8 mouse cellular contexts compared by ENCODE assay signal in genomic region chr4:109241934-109242333, GRCm38 (mm10). TPM values are rescaled to one million over a fixed set of nuclear protein-coding genes. Genes with fewer than 3 reads are reported as not detected.
DNase-seq lines count a peak whose midpoint lies in the region; ATAC-seq and TF ChIP-seq lines count a peak whose summit lies in the region.

No protein-coding gene starts in this region.

- H3K4me1 ChIP-seq in forebrain, embryonic 16.5 days (replicated peaks; ENCODE audit: control insufficient read depth, insufficient read depth, low read length) = no peaks in the 10 kb centered on the region
- no peaks in the 10 kb centered on the region for H3K4me1 ChIP-seq in forebrain, postnatal 0 days (ENCODE audit: insufficient read depth)
- H3K4me1 ChIP-seq in embryonic facial prominence, embryonic 14.5 days (ENCODE audit: control insufficient read depth, insufficient read depth, low read length) = peaks cover 7% of the 10 kb centered on the region; the same call in 1 of the 2 replicates
- peaks cover 14% of the 10 kb centered on the region for H3K4me1 ChIP-seq in limb, embryonic 10.5 days
- no peaks in the 10 kb centered on the region for H3K4me1 ChIP-seq in intestine, embryonic 15.5 days (replicated peaks)

- no peak overlapping the region for H3K4me3 ChIP-seq in forebrain, embryonic 16.5 days (replicated peaks; ENCODE audit: low read length)
- H3K4me3 ChIP-seq in forebrain, postnatal 0 days (ENCODE audit: low read depth, low read length) = no peak overlapping the region
- H3K4me3 ChIP-seq in embryonic facial prominence, embryonic 14.5 days (ENCODE audit: low read depth, low read length) = no peak overlapping the region
- no peak overlapping the region for H3K4me3 ChIP-seq in limb, embryonic 10.5 days
- H3K4me3 ChIP-seq in intestine, embryonic 15.5 days (replicated peaks) = no peak overlapping the region

- no peak overlapping the region for H3K27ac ChIP-seq in forebrain, embryonic 16.5 days (ENCODE audit: low read length)
- no peak overlapping the region for H3K27ac ChIP-seq in forebrain, postnatal 0 days (ENCODE audit: low read depth, low read length)
- H3K27ac ChIP-seq in embryonic facial prominence, embryonic 14.5 days (replicated peaks; ENCODE audit: low read depth, low read length) = peak overlapping the region; percentile 16
- peak overlapping the region; percentile 63; the same call in 1 of the 2 replicates for H3K27ac ChIP-seq in limb, embryonic 10.5 days
- no peak overlapping the region for H3K27ac ChIP-seq in intestine, embryonic 15.5 days

- no peak overlapping the region for H3K9ac ChIP-seq in forebrain, embryonic 16.5 days (replicated peaks; ENCODE audit: low read depth, low read length)
- no peak overlapping the region for H3K9ac ChIP-seq in forebrain, postnatal 0 days
- H3K9ac ChIP-seq in embryonic facial prominence, embryonic 14.5 days (ENCODE audit: low read depth, low read length) = no peak overlapping the region
- H3K9ac ChIP-seq in intestine, embryonic 15.5 days = no peak overlapping the region

- WGBS in forebrain, embryonic 16.5 days = 44% methylated on average over 4 of the region's 4 CpGs
- 40% methylated on average over 4 of the region's 4 CpGs for WGBS in forebrain, postnatal 0 days
- 35% methylated on average over 4 of the region's 4 CpGs for WGBS in embryonic facial prominence, embryonic 14.5 days
- WGBS in limb, embryonic 10.5 days = 64% methylated on average over 4 of the region's 4 CpGs
- 43% methylated on average over 4 of the region's 4 CpGs for WGBS in intestine, embryonic 15.5 days

- DNase-seq in forebrain, postnatal 0 days = no peak
- DNase-seq in 416B (ENCODE audit: low read depth) = peak; percentile 44
- DNase-seq in embryonic facial prominence, embryonic 14.5 days (ENCODE audit: low spot score) = peak; percentile 84
- no peak for DNase-seq in limb, embryonic 10.5 days (ENCODE audit: low spot score)
- no peak for DNase-seq in thymus, postnatal 14 days
- no peak for DNase-seq in spleen, postnatal 36 days (ENCODE audit: low spot score in 2 of 2)

- H3K27me3 ChIP-seq in forebrain, embryonic 16.5 days (replicated peaks; ENCODE audit: control insufficient read depth, insufficient read depth, low read length) = no peaks in the 10 kb centered on the region
- no peaks in the 10 kb centered on the region for H3K27me3 ChIP-seq in forebrain, postnatal 0 days (ENCODE audit: insufficient read depth, low read length)
- no peaks in the 10 kb centered on the region for H3K27me3 ChIP-seq in embryonic facial prominence, embryonic 14.5 days (replicated peaks; ENCODE audit: control insufficient read depth, insufficient read depth, low read length)
- no peaks in the 10 kb centered on the region for H3K27me3 ChIP-seq in limb, embryonic 10.5 days (ENCODE audit: low read depth, poor library complexity, severe bottlenecking)
- no peaks in the 10 kb centered on the region for H3K27me3 ChIP-seq in intestine, embryonic 15.5 days (replicated peaks)

- ATAC-seq in forebrain, embryonic 16.5 days = 0 out of 2 replicates have a peak, but pooled peaks have one; percentile 33
- ATAC-seq in forebrain, postnatal 0 days = no peak
- peak; percentile 60; the same call in 1 of the 2 replicates for ATAC-seq in embryonic facial prominence, embryonic 14.5 days (ENCODE audit: low read depth)
- ATAC-seq in intestine, embryonic 15.5 days = no peak

- no peaks in the 10 kb centered on the region for H3K36me3 ChIP-seq in forebrain, embryonic 16.5 days (ENCODE audit: control insufficient read depth, insufficient read depth)
- no peaks in the 10 kb centered on the region for H3K36me3 ChIP-seq in forebrain, postnatal 0 days (ENCODE audit: insufficient read depth)
- no peaks in the 10 kb centered on the region for H3K36me3 ChIP-seq in embryonic facial prominence, embryonic 14.5 days (ENCODE audit: control insufficient read depth, insufficient read depth, low read length)
- H3K36me3 ChIP-seq in limb, embryonic 10.5 days = no peaks in the 10 kb centered on the region
- H3K36me3 ChIP-seq in intestine, embryonic 15.5 days = no peaks in the 10 kb centered on the region

- no peak for TF ChIP-seq CTCF in forebrain, postnatal 0 days (IDR thresholded peaks at IDR 0.05; ENCODE audit: low read depth)

- no peaks in the 10 kb centered on the region for H3K9me3 ChIP-seq in forebrain, embryonic 16.5 days (ENCODE audit: control insufficient read depth, low read length)
- H3K9me3 ChIP-seq in forebrain, postnatal 0 days (ENCODE audit: low read length) = no peaks in the 10 kb centered on the region
- no peaks in the 10 kb centered on the region for H3K9me3 ChIP-seq in embryonic facial prominence, embryonic 14.5 days (ENCODE audit: control insufficient read depth, low read length)
- H3K9me3 ChIP-seq in limb, embryonic 10.5 days (replicated peaks) = no peaks in the 10 kb centered on the region
- H3K9me3 ChIP-seq in intestine, embryonic 15.5 days = no peaks in the 10 kb centered on the region

- H3K4me2 ChIP-seq in forebrain, embryonic 16.5 days (ENCODE audit: low read length) = no peak overlapping the region
- no peak overlapping the region for H3K4me2 ChIP-seq in forebrain, postnatal 0 days (ENCODE audit: low read depth)
- H3K4me2 ChIP-seq in embryonic facial prominence, embryonic 14.5 days (ENCODE audit: low read depth, low read length) = no peak overlapping the region
- no peak overlapping the region for H3K4me2 ChIP-seq in intestine, embryonic 15.5 days (replicated peaks)

RNA-seq across cellular contexts. Expression of gene Calr4, which starts 7.6 kb away (rescaled TPM):
- 0.44 and 0.51 TPM in 2 replicates for polyA plus RNA-seq in forebrain, embryonic 16.5 days (2015; fragmentation: Nextera tagmentation; extraction: Ambion mirVana)
- total RNA-seq in forebrain, postnatal 0 days (2014; rRNA removed) = 0.23 and 0.62 TPM in 2 replicates
- 0.08 and 0.29 TPM in 2 replicates for polyA plus RNA-seq in forebrain, postnatal 0 days (2015; fragmentation: Nextera tagmentation; extraction: Ambion mirVana)
- 0.24 and 0.37 TPM in 2 replicates for polyA plus RNA-seq in embryonic facial prominence, embryonic 14.5 days (2014; fragmentation: Nextera tagmentation; extraction: Ambion mirVana)
- not detected in 2 replicates for polyA plus RNA-seq in limb, embryonic 10.5 days (2016; fragmentation: Nextera tagmentation; extraction: Ambion mirVana)
- 0.13 and 0.15 TPM in 2 replicates for polyA plus RNA-seq in intestine, embryonic 15.5 days (2015; fragmentation: Nextera tagmentation; extraction: Ambion mirVana)

RNA-seq across cellular contexts. Expression of gene Eps15, which starts 38.1 kb away (rescaled TPM):
- polyA plus RNA-seq in forebrain, embryonic 16.5 days (2015; fragmentation: Nextera tagmentation; extraction: Ambion mirVana) = 41.5 and 46.0 TPM in 2 replicates
- 108 and 109 TPM in 2 replicates for total RNA-seq in forebrain, postnatal 0 days (2014; rRNA removed)
- polyA plus RNA-seq in forebrain, postnatal 0 days (2015; fragmentation: Nextera tagmentation; extraction: Ambion mirVana) = 33.1 and 42.6 TPM in 2 replicates
- 40.9 and 45.3 TPM in 2 replicates for polyA plus RNA-seq in embryonic facial prominence, embryonic 14.5 days (2014; fragmentation: Nextera tagmentation; extraction: Ambion mirVana)
- 26.4 and 33.4 TPM in 2 replicates for polyA plus RNA-seq in limb, embryonic 10.5 days (2016; fragmentation: Nextera tagmentation; extraction: Ambion mirVana)
- polyA plus RNA-seq in intestine, embryonic 15.5 days (2015; fragmentation: Nextera tagmentation; extraction: Ambion mirVana) = 30.4 and 35.1 TPM in 2 replicates

RNA-seq across cellular contexts. Expression of gene Osbpl9, which starts 39.9 kb away (rescaled TPM):
- polyA plus RNA-seq in forebrain, embryonic 16.5 days (2015; fragmentation: Nextera tagmentation; extraction: Ambion mirVana) = 76.9 and 86.5 TPM in 2 replicates
- total RNA-seq in forebrain, postnatal 0 days (2014; rRNA removed) = 67.0 and 86.4 TPM in 2 replicates
- polyA plus RNA-seq in forebrain, postnatal 0 days (2015; fragmentation: Nextera tagmentation; extraction: Ambion mirVana) = 42.3 and 53.6 TPM in 2 replicates
- 54.7 and 65.2 TPM in 2 replicates for polyA plus RNA-seq in embryonic facial prominence, embryonic 14.5 days (2014; fragmentation: Nextera tagmentation; extraction: Ambion mirVana)
- polyA plus RNA-seq in limb, embryonic 10.5 days (2016; fragmentation: Nextera tagmentation; extraction: Ambion mirVana) = 57.7 and 64.5 TPM in 2 replicates
- 48.7 and 56.1 TPM in 2 replicates for polyA plus RNA-seq in intestine, embryonic 15.5 days (2015; fragmentation: Nextera tagmentation; extraction: Ambion mirVana)

Comparison
In these comparisons a context has a peak if more than half of its experiments do, and no peak if none do; other contexts are left out.
1. ATAC-seq: peak in forebrain, embryonic 16.5 days (single experiment) and embryonic facial prominence, embryonic 14.5 days (single experiment); none in forebrain, postnatal 0 days (single experiment) and intestine, embryonic 15.5 days (single experiment).
2. H3K27ac ChIP-seq: peak in embryonic facial prominence, embryonic 14.5 days (single experiment) and limb, embryonic 10.5 days (single experiment); none in forebrain, embryonic 16.5 days (single experiment), forebrain, postnatal 0 days (single experiment) and intestine, embryonic 15.5 days (single experiment).
3. DNase-seq: peak in 416B (single experiment) and embryonic facial prominence, embryonic 14.5 days (single experiment); none in forebrain, postnatal 0 days (single experiment), limb, embryonic 10.5 days (single experiment), thymus, postnatal 14 days (single experiment) and spleen, postnatal 36 days (0 of 2).